Mouse (Mus musculus): ENCODE results near the gene Dmgdh. TPM values are rescaled to one million over a fixed set of nuclear protein-coding genes. Genes with fewer than 3 reads are reported as not detected.

Dmgdh gene
- total and polyA plus RNA-seq, 3 experiments, result 0.20 to 0.27 TPM; not detected in 1

DNA sequence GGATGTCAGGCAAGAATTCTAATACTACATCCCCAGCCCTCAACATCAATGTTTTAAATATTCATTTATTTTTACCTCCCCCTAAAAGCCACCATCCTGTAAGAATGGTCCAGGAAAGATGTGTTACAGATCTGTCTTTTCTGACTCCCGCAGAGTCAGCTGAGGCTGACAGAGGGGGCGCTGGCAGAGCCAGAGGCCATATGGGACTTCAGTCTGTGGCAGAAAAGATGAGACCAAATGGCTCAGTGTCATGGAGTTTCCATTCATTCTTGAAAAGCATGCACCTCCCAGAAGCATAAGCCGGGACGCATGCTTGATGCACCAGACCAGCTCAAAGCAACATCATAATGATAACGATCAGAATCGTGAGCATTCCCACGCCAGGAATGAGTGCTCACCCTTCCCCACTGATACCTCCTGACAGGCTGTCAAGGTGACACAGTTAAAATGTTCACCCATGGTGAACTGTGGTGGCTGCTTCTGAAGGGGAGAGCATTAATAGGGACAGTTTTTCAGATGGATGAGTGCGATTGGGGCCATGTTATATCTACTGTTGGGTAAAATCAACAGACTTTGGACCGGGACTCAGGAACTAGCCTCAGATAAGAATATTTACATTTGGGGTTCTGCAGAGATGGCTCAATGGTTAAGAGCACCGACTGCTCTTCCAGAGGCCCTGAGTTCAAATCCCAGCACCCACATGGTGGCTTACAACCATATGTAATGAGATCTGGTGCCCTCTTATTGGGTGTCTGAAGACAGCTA is 43.1 kb upstream of the Dmgdh start:
- in situ Hi-C loops (cut with MboI; ENCODE audit: low pct_ligation_motif_present, low pct_unique_long_range_greater_than_20kb, low sequenced_read_pairs), result no loop called here
- dilution Hi-C loops (cut with MboI; ENCODE audit: extremely low pct_ligation_motif_present, extremely low pct_unique_long_range_greater_than_20kb, low sequenced_read_pairs), result no loop called here
- Histone ChIP-seq H3K36me3 (replicated peaks in 1 of 2; ENCODE audit: control insufficient read depth in 1 of 2, insufficient read depth in 1 of 2, low read length in 1 of 2) (no peaks in the 10 kb centered on the region), H3K27me3 (replicated peaks) (no peaks in the 10 kb centered on the region), H3K4me3 (replicated peaks in 1 of 3; ENCODE audit: low read depth in 2 of 3, low read length in 2 of 3, poor library complexity in 1 of 3) (no peak overlapping the region), H3K27ac (ENCODE audit: insufficient read depth, low read depth) (no peak overlapping the region), H3K9me3 (replicated peaks; ENCODE audit: low read length) (no peaks in the 10 kb centered on the region), H3K9ac (ENCODE audit: insufficient read depth, low read depth) (no peak overlapping the region), H3K4me1 (ENCODE audit: control insufficient read depth in 1 of 2, insufficient read depth in 2 of 2) (peaks cover 8 to 10% of the 10 kb centered on the region in 2 experiments; a peak in 3 of 4 replicates), H3K4me2 (ENCODE audit: insufficient read depth, low read depth, poor library complexity, severe bottlenecking) (no peak overlapping the region), H3K79me2 (replicated peaks; ENCODE audit: control insufficient read depth, extremely low read depth, insufficient read depth, poor library complexity, severe bottlenecking) (no peaks in the 10 kb centered on the region)
- DNase-seq (ENCODE audit: extremely low read depth), result no peak
- TF ChIP-seq RAD21 (IDR thresholded peaks at IDR 0.05; ENCODE audit: low read depth, low read length), result no peak
- TF ChIP-seq GABPA (IDR thresholded peaks at IDR 0.05; ENCODE audit: insufficient replicate concordance, low read depth, low read length), result no peak
- no peak for TF ChIP-seq JUN (IDR thresholded peaks at IDR 0.05; ENCODE audit: insufficient read depth, low read depth, low read length)
- no peak for TF ChIP-seq POLR2A (IDR thresholded peaks at IDR 0.05; ENCODE audit: low read depth, low read length)
- no peak for TF ChIP-seq USF2 (conservative IDR thresholded peaks at IDR 0.05; ENCODE audit: low read depth, low read length)
- no peak for TF ChIP-seq POLR2AphosphoS2 (IDR thresholded peaks at IDR 0.05; ENCODE audit: low read depth, low read length)
- TF ChIP-seq ELF1 (IDR thresholded peaks at IDR 0.05; ENCODE audit: low read depth, low read length), result no peak
- TF ChIP-seq ZNF384 (IDR thresholded peaks at IDR 0.05; ENCODE audit: low read depth, low read length), result no peak
- no peak for TF ChIP-seq CHD1 (IDR thresholded peaks at IDR 0.05; ENCODE audit: low read depth, low read length)
- TF ChIP-seq ZKSCAN1 (IDR thresholded peaks at IDR 0.05; ENCODE audit: borderline replicate concordance, low read depth, low read length), result no peak
- TF ChIP-seq KAT2A (IDR thresholded peaks at IDR 0.05; ENCODE audit: insufficient replicate concordance, low read length), result no peak
- TF ChIP-seq MAFK (IDR thresholded peaks at IDR 0.05; ENCODE audit: insufficient replicate concordance, low read length), result no peak
- TF ChIP-seq MXI1 (IDR thresholded peaks at IDR 0.05; ENCODE audit: low read depth, low read length), result no peak
- TF ChIP-seq TCF12 (IDR thresholded peaks at IDR 0.05; ENCODE audit: low read depth, low read length), result no peak
- TF ChIP-seq UBTF (IDR thresholded peaks at IDR 0.05; ENCODE audit: low read depth, low read length), result no peak
- no peak for TF ChIP-seq BHLHE40 (IDR thresholded peaks at IDR 0.05; ENCODE audit: low read depth, low read length)
- no peak for TF ChIP-seq IRF4 (IDR thresholded peaks at IDR 0.05; ENCODE audit: low read depth, low read length)
- TF ChIP-seq ZC3H11A (IDR thresholded peaks at IDR 0.05; ENCODE audit: low read depth, low read length), result no peak

DNA sequence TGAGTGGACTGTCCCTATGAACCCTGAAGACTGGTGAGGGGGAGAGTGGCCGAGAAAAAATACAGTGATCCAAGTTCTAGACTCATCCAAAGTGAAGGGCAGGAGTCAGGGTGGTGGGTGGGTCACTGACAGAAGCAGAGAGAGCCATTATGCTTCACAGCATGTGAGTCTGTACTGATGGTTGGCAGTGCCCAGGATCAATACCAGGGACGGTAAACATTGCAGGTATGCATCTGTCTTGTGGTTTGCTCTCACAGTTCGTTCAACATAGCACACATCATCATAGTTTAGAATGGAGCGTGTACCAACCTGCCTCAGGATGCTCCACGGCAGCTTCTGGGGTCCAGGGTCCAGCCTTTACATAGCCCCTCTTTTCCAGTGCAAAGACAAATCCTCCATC is 41.3 kb upstream of the Dmgdh start:
- Histone ChIP-seq H3K36me3 (replicated peaks in 1 of 2; ENCODE audit: control insufficient read depth in 1 of 2, insufficient read depth in 1 of 2, low read length in 1 of 2) (no peaks in the 10 kb centered on the region), H3K27me3 (replicated peaks) (no peaks in the 10 kb centered on the region), H3K4me1 (ENCODE audit: control insufficient read depth in 1 of 2, insufficient read depth in 2 of 2) (peaks cover 8 to 10% of the 10 kb centered on the region in 2 experiments; a peak in 3 of 4 replicates), H3K79me2 (replicated peaks; ENCODE audit: control insufficient read depth, extremely low read depth, insufficient read depth, poor library complexity, severe bottlenecking) (no peaks in the 10 kb centered on the region), H3K4me2 (ENCODE audit: insufficient read depth, low read depth, poor library complexity, severe bottlenecking) (no peak overlapping the region), H3K9me3 (replicated peaks; ENCODE audit: low read length) (no peaks in the 10 kb centered on the region), H3K9ac (ENCODE audit: insufficient read depth, low read depth) (no peak overlapping the region), H3K4me3 (replicated peaks in 1 of 3; ENCODE audit: low read depth in 2 of 3, low read length in 2 of 3, poor library complexity in 1 of 3) (no peak overlapping the region), H3K27ac (ENCODE audit: insufficient read depth, low read depth) (no peak overlapping the region)
- in situ Hi-C loops (cut with MboI; ENCODE audit: low pct_ligation_motif_present, low pct_unique_long_range_greater_than_20kb, low sequenced_read_pairs), result no loop called here
- no peak for TF ChIP-seq RAD21 (IDR thresholded peaks at IDR 0.05; ENCODE audit: low read depth, low read length)
- TF ChIP-seq SMC3 (IDR thresholded peaks at IDR 0.05; ENCODE audit: low read depth, low read length), result no peak
- TF ChIP-seq MXI1 (IDR thresholded peaks at IDR 0.05; ENCODE audit: low read depth, low read length), result no peak
- no peak for TF ChIP-seq RCOR1 (conservative IDR thresholded peaks at IDR 0.05; ENCODE audit: low read depth, low read length)
- TF ChIP-seq MYC (IDR thresholded peaks at IDR 0.05; ENCODE audit: low read depth, low read length), result no peak
- no peak for TF ChIP-seq TCF12 (IDR thresholded peaks at IDR 0.05; ENCODE audit: low read depth, low read length)
- no peak for TF ChIP-seq CTCF (conservative IDR thresholded peaks at IDR 0.05 in 1 of 2, IDR thresholded peaks at IDR 0.05 in 1 of 2; ENCODE audit: low read depth in 2 of 2, low read length in 2 of 2)
- TF ChIP-seq ZKSCAN1 (IDR thresholded peaks at IDR 0.05; ENCODE audit: borderline replicate concordance, low read depth, low read length), result no peak
- TF ChIP-seq IRF4 (IDR thresholded peaks at IDR 0.05; ENCODE audit: low read depth, low read length), result no peak
- dilution Hi-C loops (cut with MboI; ENCODE audit: extremely low pct_ligation_motif_present, extremely low pct_unique_long_range_greater_than_20kb, low sequenced_read_pairs), result no loop called here
- no peak for DNase-seq (ENCODE audit: extremely low read depth)

All from CH12.LX (cell line).